Mouse (Mus musculus) urinary bladder, postnatal 25 days (tissue): ENCODE measurements around the gene Nmd3.

ENCODE experiments used
- DNase-seq: peaks from one replicate; pipeline ENCODE4 v3.0.0; 2022; ENCODE audit warnings: low spot score

Nmd3 gene

DNA sequence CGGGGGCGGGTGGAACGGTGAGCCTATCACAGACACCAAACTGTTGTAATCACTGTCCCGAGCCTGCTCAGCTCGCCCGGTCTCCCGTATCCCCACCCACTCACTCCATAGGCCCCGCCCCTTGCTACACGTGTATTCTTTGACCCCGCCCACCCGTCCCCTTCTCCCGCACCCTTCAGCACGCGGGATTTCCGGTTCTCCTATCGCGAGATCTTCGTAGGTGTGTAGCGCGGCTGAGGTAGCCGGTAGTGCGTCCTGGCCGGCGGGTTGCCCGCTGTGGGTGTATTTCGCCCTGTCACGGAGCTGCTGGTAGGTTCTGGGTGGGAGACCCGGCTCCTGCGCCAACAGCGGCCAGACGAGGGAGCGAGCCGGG is at the start of gene Nmd3:
Nmd3 (plus strand) TSS at position 172 of the 373 bp plus-strand sequence.
- peak; percentile 92 for DNase-seq

DNA sequence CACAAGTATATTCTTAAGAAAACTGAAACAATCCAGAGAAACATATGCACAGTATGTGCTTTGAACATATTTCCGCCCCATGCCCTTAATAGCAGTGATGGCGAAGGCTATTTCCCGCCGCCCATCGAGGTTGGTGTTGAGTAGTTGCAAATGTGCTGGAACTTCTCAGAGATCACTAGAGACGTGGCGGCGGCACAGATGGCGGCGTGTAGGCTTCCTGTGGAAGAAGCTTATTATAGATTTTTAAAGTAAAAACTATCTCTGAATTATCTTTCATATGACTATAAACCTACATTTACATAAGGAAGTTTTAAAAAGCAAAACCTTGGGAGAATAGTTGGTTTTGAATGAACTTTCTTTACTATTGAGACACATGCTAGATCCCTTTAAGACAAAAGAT is 48.4 kb upstream of the Nmd3 start:
- DNase-seq, result no peak

GRCm38 (mm10) chr3:69674206-69674605 is 47.6 kb upstream of the Nmd3 start:
- no peak for DNase-seq

GRCm38 (mm10) chr3:69689791-69690190 is 32.0 kb upstream of the Nmd3 start:
- no peak for DNase-seq

- DNase-seq, result no peak
Observed at GRCm38 (mm10) chr3:69690939-69691338, 30.8 kb upstream of the Nmd3 start.

- DNase-seq, result no peak
Observed at GRCm38 (mm10) chr3:69699851-69700500, 21.8 kb upstream of the Nmd3 start.

GRCm38 (mm10) chr3:69701905-69702304 is 19.9 kb upstream of the Nmd3 start:
- DNase-seq, result no peak

DNA sequence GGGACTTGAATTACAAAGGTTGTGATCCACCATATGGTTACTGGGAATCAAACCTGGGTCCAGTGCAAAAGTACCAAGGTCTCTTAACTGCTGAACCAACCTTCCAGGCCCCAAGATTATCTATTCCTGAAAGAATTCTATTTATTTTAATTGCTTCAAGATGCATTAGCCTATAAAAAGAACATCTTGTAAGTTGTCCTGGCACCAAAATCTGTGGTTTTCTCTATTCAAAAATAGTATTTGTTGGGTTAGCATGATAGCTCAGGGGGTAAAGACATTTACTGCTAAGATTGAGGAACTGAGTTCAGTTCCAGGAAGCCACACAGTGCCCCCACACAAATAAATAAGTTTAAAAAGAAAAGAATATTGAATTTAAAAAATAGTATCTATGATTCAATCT is 19.4 kb upstream of the Nmd3 start:
- DNase-seq, result no peak

DNA sequence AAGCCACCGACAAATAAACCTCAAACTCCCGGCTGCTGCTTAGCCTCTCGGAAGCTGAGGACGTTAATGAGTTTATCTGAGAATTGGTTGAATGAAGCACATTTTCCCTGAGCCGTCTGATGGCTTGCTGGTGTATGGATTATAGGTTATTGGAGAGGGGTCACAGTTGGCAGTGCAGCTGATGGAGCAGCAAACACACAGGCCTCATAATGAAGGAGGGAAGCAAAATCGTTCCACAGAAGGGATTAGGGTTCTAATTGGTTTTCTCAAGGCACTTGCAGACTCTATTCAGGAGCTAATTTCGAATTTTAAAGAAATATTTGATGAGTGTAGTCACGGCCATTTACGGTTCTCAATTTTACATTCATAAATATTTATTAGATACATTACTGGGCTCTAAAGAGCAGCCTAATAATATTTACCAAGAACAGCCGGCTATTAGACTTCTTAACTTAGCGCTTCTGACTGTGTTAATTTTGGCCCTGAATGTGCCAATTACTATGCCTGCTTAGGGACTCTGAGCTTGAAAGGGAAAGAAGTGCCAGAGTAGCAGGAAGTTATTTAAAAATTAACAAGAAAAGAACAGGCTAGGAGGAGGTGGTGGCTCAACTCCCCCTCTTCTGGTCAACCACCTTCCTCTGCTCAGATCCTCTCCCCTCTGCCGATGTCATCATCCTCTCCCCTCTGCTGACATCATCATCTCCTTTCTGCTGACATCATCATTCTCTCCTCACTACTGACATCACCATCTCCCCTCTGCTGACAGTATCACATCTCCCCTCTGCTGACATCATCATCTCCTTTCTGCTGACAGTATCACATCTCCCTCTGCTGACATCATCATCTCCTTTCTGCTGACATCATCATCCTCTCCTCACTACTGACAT is 12.5 kb upstream of the Nmd3 start:
- no peak for DNase-seq

DNA sequence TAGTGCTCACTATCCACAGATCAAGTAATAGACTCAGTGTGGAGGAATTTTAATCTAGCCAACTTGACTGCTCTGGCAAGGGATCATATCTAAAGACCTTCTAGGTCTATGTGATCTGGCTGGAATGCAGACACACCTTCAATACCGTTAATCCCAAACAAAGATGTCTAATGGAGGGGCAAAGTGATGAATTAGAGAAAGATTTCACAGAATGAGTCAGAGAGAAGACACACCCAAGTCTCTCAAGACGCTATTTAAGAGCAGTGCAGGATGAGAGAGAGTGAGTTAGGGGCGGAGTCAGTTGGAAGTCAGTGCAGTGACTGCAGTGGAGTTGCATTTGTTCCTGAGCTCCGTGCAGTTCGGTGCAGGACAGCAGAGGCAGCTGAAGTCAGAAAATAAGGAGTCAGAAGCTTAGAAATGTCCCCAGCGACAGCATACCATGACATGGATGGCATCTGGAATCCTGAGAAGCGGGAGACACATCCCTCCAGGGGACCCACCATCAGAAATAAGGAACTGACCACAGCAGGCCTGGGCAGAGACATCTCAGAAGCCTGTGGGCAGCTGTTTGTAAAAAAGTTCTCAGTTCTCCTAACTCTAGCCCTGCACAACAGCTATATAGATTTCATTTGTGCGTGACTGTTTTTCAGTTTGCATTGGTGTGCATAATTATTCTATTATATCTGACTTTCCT is 9.7 kb upstream of the Nmd3 start:
- no peak for DNase-seq

GRCm38 (mm10) chr3:69717476-69717875 is 4.3 kb upstream of the Nmd3 start:
- DNase-seq, result no peak

GRCm38 (mm10) chr3:69722187-69722867 is 542 bp downstream of the Nmd3 start:
- DNase-seq, result peak; percentile 36

GRCm38 (mm10) chr3:69723161-69723560 is 1.4 kb downstream of the Nmd3 start:
- DNase-seq, result no peak

DNA sequence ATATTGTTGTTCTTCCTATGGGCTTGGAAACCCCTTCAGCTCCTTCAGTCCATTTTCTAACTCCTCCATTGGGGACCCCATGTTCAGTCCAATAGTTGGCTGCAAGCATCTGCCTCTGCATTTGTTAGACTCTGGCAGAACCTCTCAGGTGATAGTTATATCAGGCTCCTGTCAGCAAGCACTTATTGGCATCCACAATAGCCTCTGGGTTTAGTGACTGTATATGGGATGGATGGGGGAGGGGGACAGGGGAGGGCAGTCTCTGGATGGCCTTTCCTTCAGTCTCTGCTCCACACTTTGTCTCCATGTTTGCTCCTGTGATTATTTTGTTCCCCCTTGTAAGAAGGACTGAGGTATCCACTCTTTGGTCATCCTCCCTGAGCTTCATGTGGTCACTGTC is 9.1 kb downstream of the Nmd3 start:
- DNase-seq, result no peak

GRCm38 (mm10) chr3:69733939-69734338 is 12.2 kb downstream of the Nmd3 start:
- no peak for DNase-seq

- no peak for DNase-seq
Observed at GRCm38 (mm10) chr3:69755192-69755591, 33.4 kb downstream of the Nmd3 start.

DNA sequence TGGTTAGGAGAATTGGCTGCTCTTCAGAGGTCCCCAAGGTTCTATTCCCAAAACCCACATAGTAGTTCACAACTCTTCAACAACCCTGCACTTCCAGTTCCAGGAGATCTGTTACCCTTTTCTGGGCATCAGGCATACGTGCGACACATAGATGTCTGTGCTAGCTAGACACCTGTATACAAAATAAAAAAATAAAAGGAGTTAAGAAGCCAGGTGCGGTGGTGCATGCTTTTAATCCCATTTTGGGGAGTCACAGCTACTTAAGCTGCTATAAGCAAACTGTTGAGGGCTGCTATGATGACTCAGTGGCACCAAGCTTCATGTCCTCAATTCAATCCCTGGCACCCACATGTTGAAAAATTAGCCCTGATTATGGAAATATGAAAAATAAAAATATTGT is 34.2 kb downstream of the Nmd3 start:
- no peak for DNase-seq

DNA sequence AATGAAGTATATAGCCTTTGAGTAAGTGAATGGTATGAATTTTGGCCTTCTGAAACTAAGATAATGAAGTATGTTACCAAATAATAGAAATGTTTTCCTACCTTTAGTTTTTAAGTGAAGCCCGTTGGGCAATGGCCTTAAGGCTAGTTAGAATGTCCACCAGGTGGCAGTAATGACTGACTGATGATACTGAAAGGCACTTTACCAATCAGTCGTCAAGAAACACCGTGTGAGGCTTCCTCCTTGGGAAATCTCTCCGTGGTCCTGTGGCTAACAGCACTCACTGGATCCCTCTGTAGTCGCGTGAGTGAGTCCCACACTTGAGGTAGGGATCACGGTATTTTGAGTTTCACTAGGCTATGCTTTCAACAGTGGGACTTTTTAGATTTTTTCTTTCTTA is 34.7 kb downstream of the Nmd3 start:
- DNase-seq, result peak; percentile 57

DNA sequence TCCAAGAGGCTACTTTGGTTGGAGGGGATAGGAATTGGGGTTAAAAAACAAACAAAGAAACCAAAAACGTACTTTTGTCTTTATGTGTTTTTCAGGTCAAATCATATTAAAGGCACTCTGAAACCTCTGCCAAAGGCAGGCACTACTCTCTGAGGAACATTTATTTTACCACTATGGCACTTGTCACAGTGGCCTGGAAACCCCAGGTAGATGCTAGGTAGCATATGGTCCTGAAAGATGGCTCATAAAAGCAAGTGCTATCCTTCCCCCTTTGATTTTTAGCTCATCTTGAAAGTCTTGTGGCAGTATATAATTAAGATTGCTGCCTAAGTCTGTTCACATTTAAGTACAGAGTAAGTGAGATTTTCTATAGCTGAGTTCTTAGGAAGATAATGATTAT is 35.7 kb downstream of the Nmd3 start:
- DNase-seq, result no peak

GRCm38 (mm10) chr3:69760081-69760480 is 38.3 kb downstream of the Nmd3 start:
- no peak for DNase-seq

DNA sequence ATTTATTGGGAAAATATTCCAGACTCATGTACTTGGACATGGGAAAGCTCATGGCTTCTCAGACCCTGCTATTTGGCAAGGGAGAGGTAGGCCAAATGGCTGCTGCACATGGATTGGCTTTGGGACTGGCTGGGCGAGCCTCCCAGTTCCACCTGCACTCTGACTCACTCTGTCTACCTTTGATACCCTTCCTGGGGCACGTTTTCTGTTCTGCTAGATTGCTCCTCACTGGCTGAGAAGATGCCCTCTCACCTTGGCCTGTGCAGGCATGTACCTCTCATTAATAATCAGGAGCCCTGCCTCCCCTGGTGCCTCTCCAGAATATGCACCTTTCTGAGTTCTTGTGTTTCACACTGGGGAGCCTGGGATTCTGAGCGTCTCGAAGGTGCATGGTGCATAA is 39.4 kb downstream of the Nmd3 start:
- DNase-seq, result peak; percentile 26

DNA sequence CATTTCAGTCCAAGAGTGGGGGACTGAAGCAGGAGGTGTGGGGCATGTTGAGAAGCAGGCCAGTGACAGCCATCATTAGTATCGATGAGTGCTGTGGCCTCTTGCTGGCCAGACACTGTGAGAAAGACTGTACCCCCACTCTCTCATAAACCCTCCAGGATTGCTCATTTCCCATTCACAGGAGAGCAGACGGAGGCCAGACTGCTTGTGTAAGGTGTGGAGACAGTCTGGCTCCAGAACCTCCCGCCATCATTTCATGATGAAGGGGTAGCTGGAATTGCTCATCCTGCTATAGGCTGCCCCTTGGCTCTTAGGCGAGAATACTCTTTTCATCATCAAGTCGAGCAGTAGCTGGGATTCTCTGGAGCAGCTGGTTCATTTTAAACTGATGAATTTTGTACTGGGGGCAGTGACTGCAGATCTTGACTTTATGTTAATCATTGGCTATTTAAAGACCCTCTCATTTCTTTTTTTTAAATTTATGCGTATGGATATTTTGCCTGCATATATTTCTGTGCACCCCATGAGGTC is 41.1 kb downstream of the Nmd3 start:
- DNase-seq, result no peak
